Mouse (Mus musculus): Measurements from ENCODE around the gene Ankub1. TPM values are rescaled to one million over a fixed set of nuclear protein-coding genes. Genes with fewer than 3 reads are reported as not detected.

Gene Ankub1
- total RNA-seq, 2 experiments from 2014 or later: not detected

DNA sequence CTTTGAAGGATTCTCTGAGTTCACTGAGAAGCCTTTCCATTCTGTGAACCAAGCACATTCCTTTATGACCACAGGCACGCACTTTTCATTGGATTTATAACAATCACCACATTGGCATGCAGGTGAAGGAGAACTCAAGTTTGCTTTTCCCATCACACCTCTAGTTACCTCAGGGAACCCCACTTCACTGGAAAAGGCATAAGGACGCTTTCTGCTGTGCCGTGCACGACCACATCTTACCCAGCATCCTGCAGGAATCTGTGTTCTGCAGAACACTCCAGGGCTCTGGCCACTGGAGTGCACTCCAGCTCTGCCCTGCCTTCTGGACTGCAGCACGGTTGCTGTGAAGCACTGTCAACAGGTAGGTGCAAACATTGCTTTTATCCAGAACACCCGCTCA lies 55.0 kb downstream of the Ankub1 start:
- no peak for DNase-seq

DNA sequence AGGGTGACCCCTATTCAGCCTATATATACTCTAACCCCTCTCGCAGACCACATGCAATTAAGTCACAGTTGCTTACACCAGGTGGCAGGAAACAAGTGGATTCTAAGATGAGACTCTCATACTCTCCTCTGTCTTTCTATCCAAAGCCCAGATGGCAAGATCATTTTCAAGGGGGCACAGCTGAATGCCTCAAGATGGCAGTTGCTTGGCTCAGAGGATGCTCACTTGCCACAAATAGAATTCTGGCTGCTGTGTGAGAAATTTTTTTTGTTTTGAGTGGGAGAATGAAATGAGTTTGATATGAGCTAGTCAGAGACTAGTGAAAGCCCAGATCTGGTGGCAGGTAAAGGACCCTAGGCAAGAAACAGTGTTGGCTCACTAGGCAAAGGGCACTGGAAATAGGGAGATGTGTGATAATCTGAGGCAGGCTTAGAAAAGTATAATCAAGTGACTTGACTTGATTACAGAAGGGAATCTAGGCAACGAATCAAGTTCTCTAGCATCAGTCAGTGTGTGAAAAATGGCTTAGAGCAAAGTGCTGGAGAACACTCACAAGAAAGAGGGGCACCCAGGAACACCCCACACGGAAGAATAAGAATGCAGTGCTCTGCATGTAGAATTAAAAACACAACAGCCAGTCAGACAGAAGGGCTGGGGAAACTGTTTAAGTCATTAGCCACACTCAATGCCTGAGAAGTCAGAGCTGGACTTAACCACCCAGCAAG lies 57.7 kb downstream of the Ankub1 start:
- no peak for DNase-seq

DNA sequence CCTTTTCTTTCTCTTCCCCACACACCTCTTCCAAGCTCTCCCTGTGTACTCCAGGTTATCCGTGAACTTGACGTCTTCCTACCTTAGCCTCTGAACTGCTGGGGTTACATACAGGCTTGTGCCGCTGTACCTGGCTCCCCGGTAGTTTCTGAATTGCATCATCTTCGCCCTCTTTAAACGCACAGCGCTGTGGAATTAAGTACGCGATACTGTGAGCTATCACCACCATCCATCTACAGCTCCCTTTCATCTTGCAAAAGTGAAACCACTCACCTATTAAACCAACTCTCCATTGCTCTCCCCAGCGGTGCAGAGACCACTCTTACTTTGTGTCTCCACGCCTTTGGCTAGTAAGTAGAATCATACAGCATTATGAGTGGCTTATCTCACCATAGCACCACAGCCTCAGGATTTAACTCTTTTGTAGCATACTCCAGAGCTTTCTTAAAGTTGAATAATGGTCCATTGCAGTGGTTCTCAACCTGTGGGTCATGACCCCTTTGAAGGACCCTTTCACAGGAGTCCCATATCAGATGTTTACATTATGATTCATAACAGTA lies 65.6 kb downstream of the Ankub1 start:
- no peak for DNase-seq

DNA sequence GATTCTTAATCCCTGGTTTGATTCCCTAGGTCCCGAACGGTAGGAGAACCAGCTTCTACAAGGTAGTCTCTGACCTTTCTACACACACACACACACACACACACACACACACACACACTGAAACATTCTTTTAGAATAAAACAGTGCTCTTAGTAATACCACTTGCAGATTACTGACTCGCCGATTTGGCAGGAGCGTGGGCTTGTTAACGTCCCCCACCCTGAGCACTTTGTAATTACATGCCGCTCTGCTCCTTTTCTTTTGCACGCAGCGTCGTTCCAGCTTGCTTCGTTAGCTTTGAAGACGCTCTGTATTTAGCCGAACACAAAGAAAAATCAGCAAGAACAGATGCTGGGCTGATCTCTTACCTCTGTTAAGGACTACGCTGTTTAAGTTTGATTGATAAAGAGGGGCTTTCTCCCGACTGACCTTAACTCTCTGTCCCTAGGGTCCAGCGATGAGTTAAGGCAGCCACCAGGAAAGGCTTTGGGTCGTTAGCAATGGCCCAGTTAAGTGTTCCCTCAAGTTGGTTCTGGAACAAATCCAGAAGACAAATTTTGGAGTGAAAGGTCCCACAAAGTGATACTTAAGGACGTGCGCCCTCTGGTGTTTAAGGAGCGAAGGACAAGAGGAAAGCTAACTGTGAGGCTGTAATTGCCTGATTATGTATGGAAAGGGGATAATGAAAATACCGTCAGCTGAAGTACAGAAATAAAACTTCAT lies 67.2 kb downstream of the Ankub1 start:
- DNase-seq: peak; percentile 80

DNA sequence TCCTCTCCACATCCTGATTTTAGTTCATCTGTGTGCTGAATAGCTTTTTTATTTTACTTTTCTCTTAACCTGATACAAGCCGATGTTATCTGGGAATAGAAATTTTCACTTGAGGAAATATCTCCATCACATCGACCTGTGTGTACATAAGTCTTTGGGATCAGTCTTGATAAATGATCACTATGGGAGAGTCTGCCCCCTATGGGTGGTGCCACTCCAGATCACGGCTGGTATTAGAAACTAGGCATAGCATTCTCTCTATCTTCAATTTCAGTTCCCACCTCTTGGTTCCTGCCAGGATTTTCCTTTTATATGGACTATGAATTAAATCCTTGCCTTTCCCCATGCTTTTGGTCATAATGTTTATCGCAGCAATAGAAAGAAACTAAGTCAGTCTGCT lies 72.9 kb downstream of the Ankub1 start:
- peak; percentile 58 for DNase-seq

DNA sequence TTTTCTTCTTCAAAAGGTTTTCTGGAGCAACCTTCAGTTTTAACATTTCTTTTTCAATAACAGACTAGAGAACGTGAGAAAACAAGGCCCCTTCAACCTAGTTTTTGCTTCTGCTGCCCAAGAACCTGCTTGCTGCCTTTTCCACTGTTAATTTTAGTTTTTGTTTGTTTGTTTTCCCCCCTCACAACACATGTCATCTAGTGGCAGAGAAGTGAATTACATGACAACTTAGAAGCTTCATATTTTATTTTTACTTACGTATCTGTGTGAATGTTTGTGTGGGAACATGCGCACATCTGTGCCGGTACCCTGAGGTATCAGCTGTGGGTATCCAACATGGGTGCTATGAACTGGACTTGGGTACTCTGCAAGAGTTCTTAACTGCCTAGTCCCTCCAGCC lies 76.9 kb downstream of the Ankub1 start:
- DNase-seq: no peak

DNA sequence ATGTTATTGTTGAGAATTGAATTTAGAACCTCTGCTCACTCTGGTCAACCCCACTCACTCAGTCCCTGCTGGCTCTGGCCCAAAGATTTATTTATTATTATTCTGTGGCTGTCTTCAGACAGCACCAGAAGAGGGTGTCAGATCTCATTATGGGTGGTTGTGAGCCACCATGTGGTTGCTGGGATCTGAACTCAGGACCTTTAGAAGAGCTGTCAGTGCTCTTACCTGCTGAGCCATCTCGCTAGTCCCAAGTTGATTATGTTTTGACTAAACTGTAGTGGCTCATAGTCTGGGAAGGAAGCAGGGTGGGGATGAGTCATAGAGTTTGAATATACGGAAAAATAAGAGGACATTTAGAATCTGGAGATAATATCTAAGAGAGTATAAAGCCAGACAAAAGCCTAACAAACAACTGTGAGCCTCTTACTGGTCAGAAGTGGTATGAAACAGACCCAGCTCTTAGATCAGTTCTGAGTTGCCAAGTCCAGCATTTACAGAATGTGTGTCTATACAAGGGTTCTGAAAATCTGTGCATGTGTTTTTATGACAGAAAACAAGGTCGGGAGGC lies 80.1 kb downstream of the Ankub1 start:
- no peak for DNase-seq

DNA sequence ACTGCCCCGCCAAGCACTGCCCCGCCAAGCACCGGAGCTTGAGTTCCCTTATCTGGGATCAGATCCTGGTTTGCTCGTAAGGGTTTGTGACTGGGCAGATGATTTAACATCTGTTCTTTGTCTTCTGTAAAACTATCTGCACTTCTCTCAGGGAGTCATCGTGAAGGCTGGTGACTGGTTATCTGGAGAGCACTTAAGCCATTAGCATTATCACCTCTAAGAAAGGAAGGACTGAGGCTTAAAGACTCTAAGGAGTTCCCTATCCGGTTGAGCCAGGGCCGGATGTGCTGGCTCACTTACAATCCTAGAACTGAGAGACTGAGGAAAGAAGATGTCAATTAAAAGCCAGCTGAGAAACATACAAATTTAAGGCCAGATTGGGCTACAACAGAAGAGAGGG lies 80.8 kb downstream of the Ankub1 start:
- DNase-seq: no peak

Small RNA genes within 50 kb of the gene (microRNA-seq; reads per million reads assigned to microRNA genes)
- gene Mir6377: not detected

Other genes with a start within 250 kb of the Ankub1 start
- gene Wwtr1, start 116.9 kb downstream of the Ankub1 start, total RNA-seq (2021): 10 to 100 TPM; 47.2 to 50.9 TPM
- gene Commd2, start 41.1 kb downstream of the Ankub1 start, total RNA-seq (2021): 10 to 100 TPM; 25.1 to 28.4 TPM
- 10 to 100 TPM; 57.8 to 62.4 TPM for gene Rnf13, start 43.3 kb upstream of the Ankub1 start, total RNA-seq (2021)
- gene Pfn2, start 155.3 kb upstream of the Ankub1 start, total RNA-seq (2021): 10 to 100 TPM; 37.0 to 57.4 TPM